Mouse (Mus musculus) spleen, adult 12 weeks (tissue): ENCODE data around the gene Rexo5.

ENCODE experiments used
- DNase-seq: peaks from one replicate; pipeline ENCODE4 v3.0.0; 2022; ENCODE audit warnings: low spot score

Rexo5 gene

DNA sequence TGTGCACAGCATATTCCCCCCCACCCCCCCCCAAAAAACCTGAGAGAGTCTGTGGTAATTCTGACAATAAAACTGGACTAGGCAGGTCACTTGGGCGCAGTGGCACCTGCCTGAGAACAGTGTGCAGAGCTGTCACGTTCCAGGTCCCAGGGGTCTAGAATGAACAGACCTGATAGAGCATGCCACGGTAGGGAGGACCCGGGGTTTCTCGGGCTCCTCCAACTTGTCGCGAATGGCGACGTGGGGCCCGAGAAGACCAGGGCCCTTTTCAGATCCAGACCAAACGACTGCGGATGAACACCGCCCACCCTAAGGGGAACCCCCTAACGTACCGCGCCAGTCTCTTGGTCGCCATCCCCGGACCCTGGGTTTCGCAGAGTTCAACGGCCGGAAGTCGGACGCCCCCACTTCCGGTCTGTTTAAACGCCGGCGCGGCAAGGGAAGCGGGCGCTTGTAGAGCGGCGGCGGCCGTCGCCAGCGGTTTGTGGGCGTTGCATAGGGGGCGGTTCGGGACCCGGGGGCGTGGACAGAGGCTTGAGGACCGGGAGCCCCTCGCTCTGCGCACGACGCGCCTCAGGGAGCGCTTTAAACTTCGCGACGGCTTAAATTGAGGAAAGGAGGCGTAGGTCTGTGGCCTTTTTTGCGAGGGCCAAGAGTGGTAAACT, at the start of gene Rexo5, which contains the start of gene Eri2:
Rexo5 (plus strand) TSS at position 421 of the 665 bp plus-strand sequence.
Eri2 (minus strand) TSS at position 473 of the 665 bp plus-strand sequence.
- peak; percentile 77 for DNase-seq

DNA sequence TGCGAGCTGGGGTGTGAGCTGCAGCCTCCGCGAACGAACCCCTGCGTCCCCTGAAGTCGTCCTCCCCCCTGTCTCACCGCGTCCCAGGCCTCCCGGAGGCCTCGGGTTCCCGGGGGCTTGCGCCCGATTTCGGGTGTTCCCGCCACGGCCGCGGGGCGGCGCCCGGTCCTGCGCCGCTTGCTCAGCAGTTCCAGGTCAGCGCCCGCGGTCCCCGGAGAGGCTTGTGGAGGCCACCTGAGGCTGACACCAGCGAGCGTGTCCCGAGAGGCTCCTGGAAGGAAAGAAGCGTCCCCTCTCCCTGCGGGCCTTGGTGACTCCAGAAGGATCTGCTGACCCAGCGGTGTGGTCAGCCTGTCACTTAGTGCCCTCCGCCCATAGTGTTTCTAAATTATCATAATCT, 49.5 kb upstream of the Rexo5 start:
- no peak for DNase-seq

DNA sequence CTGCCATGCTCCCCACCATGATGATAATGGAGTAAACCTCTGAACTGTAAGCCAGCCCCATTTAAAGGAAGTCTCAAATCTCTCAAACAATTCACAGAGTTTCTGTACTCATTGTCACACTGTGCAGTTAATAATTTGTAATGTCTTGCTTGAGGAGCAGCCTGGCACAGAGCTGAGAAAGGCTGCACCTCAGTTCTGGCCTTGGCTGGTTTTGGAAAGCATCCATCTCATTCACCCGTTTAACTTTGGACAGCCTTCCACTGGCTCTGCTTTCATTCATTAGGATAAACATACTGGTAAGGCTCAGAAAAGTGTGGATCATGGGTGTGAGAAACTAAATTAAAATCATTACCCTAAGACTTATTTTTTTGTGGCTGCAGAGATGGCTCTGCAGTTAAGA, 47.9 kb upstream of the Rexo5 start:
- no peak for DNase-seq

DNA sequence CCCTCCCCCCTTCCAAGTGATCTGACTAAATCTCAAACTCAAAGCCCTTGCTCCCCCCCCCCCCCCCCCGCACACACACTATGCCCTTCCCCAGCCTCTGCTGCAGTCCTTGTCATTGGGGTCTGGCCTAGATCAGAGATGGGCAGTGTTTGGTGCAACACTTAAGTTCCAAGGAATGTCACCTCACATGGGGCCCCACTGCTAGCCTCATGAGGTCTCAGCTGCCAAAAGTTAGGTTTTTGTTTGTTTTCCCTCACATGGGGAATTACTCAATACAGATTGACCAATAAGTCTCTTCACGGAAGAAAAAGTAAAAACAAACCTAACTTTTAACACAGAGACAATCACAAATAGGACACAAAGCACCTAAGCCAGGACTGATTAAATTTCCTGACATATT, 45.0 kb upstream of the Rexo5 start:
- DNase-seq, result no peak

DNA sequence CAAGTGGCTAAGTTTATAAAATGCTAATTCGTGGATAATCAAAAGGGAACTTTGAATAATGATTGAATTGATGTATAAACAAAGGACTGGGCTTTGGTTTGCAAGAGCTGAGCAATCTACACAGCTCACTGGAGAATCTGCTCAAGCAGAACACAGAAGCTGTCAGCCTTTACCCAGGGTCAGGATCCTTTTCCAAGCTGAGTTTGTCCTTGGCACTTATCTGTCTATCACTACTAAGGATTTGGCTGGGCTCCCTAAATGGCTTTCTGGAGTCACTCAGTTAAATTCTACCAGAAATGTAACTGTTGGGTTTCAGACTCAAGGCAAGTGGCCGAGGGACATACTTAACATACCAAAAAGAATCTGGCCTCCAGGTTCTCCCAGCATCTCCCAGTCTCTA, 43.9 kb upstream of the Rexo5 start:
- no peak for DNase-seq

DNA sequence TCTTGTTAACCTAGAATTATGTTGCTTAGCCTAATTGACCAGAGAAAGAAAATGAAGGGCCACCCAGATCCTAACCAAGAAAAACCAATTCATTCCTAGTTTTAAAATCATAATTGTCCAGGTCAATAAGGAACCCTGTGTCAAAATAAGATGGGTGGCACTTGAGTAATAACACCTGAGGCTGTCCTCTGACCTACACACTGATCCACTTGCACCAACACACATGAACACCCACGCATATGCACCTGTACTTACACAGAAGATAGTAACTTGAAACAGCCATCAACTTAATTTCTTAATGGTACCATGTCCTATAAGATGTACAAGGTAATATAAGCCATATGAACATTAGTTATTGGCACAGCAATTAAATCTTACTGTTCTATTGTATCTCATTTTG, 40.1 kb upstream of the Rexo5 start:
- DNase-seq, result no peak

DNA sequence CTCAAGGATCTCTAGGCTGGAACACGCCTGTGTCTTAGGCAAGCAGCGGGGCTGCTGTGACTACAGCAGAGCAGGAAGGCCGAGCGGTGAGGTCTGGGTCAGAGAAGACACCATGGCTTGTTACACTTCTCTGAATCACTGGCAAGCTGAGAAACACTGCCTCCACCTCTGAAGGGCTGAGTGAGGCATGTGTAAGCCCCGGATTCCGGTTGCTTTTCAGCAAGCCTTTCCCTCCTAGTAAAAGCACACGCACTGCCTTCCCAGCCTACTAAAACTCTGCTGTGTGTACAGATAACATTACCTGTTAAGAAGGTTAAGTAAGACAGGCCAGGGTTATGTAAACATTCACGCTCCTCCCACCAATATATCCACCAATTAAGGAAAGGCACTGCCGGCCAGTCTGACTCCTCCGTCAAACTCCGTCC, 33.3 kb upstream of the Rexo5 start, which contains the start of gene Acsm3:
Acsm3 (plus strand) TSS at position 397 of the 425 bp plus-strand sequence.
- DNase-seq, result no peak

DNA sequence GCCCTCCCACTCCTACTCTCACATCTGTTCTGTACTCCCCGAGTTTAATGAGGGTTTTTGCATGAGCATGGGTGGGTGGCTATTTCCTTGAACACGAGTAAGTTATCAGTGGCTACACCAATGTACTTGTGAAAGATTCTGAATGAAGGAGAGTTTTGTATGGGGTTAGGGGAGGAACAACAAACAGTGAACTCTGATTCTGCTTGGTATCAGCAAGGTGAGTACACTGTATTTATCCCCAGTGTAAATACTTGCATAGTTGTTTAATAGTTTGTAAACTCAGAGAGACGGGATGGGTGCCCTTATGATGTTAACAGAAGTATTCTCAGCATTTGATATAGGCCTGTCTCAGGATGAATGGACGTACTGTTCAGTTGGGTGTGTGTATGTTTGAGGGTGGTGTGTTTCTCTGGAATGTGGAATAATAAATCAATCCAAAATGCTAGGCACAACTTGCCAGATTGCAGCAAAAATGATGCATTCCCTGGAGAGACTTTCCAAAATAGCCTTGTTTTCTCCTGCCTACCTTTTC, 31.6 kb upstream of the Rexo5 start:
- DNase-seq, result no peak

DNA sequence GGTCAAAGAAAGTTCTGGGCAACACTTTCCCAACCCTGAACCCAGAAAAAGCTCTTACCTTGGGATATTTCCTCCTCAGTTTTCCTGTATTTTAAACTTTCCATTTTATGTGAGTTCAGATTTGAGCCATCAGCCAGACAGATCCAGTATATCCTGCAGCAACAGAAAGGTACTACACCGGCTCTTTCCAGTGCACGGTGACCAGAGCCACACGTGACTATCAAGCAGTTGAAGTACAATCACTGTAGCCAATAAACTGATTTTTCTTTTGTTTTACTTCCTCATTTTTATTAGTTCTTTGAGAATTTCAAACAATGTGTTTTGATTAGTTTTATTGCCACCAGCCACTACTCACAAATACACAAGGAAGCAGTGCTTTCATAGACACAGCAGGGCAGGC, 29.4 kb upstream of the Rexo5 start:
- no peak for DNase-seq

DNA sequence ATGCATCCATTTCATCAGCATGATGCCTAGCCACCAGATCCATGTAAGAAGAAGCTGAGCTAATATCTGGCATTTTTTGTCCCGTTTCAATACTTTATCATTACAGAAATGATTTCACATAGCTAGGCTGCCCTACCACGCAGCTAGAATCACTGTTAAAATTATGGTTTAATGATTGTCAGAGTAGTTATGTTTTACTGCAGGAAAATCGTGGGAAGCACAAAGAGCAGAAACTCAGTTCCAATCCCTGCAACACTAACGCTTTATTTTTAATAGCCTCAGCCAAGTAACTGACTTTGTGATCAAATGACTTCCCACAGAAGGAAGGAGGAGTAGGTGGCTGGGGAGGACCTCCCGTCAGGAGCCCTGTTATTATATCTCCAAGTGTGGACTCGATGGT, 26.8 kb upstream of the Rexo5 start:
- DNase-seq, result no peak

DNA sequence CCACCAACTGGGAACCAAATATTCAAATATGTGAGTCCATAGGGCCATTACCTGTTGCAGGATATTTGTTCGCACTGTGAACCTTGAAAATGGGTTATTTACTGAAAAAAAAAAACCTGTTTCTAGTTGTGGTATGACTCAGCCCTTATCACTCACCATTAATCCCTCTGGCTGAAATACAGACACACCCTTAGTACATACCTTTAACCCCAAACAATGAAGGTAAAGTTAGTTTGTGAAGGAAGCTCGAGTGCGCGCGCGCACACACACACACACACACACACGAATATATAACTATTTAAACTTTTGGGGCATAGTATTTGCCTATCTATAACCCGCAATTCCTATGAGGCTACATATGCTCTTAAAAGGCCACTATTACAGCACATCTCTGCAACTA, 23.9 kb upstream of the Rexo5 start:
- DNase-seq, result no peak

DNA sequence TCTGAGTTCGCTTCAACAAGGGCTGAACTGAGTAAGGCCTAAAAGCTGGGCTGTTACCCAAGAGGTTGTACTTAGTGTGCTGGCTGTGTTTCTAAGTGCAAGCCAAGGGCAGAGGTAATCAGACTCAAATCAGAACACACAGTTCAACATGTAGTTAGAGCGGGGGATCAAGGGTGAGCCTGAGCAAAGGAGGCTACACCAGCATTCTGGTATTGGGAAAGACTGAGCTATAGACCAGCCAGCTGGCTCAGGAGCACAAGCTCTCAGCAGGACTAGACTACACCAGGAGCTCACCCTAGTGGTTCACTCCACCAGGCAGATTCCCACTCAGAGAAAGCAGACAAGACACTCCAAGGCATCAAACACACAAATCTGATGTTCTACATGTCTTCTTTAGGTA, 10.4 kb upstream of the Rexo5 start:
- no peak for DNase-seq

DNA sequence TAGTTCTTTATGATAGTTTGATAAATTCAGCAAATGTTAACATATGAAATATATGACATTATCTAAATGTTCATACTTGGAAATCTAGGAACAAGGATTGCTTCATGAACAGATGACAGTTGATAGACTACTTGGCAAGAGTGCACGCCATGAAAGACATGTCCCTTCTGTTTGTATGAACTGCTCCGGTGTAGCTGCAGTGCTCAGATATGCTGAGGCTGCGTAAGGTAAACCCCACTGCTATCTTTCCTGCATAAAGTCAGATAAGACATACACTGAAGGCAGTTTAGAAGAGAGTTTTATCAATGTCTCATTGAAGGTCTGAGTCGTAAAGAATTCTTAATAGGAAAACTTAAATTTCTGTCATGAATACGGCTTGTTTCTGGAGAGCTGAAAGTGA, 8.9 kb upstream of the Rexo5 start:
- no peak for DNase-seq

DNA sequence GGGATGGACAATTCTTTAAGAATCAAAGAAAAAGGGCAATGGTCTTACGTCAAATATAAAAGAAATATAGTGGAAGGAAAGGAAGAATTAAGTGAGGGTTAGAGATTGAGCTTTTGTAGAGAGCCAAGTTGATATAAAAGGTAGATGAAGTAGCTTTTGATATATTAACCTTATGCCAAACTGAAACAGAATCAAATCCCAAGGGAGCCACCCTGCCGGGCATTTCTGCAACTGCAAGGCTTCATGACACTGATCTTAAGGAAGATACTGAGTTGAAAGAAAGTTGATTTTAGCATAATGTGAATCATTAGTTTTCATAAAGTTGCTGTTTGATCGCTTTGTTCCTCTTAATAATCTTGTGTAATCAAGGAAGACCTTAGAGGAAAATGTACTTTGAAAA, 4.8 kb upstream of the Rexo5 start:
- no peak for DNase-seq

DNA sequence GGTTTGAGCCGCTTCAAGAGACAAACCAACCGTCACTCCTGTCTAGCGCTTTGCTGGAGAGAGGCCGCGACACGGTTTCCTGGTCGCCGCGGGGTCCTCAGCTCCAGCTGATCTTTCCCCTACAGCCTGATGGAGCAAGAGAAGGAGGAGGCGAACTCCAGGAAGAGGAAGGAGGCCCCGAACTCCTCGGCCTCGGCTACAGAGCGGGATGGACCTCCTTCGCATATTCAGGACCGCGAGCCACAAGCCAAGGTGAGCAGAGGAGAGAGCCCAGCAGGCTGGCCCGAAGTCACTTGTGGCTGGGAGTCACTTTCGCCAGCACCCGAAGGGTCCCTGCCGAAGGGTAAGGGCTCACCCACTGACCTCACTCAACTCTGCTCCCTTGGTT, 439 bp downstream of the Rexo5 start:
- DNase-seq, result peak; percentile 10

DNA sequence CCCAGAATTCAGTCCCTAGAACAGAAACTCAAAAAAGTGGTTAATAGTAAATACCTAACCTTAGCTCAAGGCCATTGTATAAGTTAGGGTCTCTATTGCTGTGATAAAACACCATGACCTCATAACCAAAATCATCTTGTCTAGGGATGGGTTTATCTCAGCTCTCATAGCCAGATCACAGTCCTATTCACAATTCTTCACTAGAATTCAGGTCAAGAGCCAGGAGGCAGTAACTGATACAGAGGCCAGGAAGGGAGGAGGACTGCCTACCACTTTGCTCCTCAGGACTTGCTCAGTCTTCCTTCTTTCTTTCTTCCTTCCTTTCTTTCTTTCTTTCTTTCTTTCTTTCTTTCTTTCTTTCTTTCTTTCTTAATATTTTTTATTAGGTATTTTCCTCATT, 1.5 kb downstream of the Rexo5 start:
- DNase-seq, result no peak

DNA sequence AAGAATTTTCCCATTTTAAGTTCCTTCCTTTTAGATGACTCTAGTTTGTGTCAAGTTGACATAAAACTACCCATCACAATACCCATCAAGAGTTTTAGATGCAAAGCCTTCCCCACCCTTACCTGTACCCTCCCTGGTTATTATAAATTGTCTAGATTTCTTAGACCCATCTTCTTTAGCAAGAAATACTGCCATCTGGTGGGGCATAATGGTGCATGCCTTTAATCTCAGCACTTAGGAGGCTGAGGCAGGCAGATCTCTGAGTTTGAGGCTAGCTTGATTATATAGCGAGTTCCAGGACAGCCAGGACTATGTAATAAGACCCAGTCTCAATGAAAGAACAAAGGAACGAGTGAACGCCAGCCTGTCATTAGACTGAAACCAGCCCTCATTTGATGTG, 6.7 kb downstream of the Rexo5 start:
- DNase-seq, result no peak

DNA sequence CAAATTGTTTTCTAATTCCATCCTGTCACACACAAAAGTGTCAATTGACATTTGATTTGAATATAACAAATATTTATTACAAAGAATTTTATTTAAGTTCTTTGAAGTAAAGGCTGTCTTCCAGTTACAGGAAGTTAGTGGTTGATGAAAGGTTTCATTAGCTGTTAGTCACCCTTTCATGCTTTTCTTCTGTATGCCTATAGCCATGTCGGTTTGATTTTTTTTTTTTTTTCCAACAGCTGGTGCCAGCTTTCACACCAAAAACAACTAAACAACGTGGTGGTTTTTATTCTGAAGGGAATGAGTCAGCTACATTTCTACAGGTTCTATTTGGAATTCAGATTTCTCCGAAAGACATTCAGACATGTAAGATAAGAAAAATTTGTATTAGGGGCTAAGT, 7.2 kb downstream of the Rexo5 start:
- no peak for DNase-seq

DNA sequence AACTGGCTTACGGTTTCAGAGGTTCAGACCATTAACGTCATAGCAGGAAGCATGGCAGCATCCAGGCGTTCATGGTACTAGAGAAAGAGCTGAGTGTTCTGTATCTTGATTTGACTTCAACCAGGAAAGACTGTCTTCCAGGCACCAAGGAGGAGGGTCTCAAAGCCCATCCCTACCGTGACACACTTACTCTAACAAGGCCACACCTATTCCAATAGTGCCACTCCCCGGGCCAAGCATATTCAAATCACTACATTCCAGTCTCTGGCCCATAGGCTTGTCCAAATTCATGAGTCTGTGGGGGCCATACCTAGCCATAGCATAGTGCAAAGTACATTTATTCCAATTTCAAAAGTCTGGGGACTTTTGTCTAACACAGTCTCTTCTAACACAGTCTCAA, 13.6 kb downstream of the Rexo5 start:
- DNase-seq, result no peak

DNA sequence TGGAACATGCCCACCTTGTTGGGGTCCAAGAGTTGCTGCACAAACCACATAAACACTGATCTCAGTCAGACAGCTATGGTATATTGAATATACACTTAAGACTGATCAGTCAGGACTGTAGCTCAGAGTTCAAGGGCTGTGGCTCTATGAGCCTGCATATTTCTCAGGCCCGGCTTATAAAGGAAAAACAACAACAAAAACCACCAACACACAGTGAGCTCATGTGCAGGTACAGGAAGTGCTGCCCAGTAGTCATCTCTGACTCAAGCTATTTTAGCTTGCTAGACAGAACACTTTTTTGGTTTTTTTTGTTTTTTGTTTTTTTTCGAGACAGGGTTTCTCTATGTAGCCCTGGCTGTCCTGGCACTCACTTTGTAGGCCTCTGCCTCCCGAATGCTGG, 14.9 kb downstream of the Rexo5 start:
- no peak for DNase-seq

DNA sequence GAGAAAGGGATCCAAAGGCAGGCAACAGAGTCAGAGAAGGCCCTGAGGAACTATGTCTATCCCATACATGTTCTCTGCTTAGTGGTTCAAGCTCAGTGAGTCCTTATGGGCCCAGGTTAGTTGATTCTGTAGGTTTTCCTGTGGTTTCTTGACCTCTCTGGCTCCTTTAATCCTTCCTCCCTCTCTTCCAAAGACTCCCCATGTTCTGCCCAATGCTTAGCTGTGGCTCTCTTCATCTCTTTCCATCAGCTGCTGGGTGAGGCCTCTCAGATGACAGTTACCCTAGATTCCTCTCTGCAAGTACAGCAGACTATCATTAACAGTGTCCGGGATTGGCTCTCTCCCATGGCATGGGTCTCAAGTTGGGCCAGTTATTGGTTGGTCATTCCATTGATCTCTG, 41.6 kb downstream of the Rexo5 start:
- DNase-seq, result no peak

DNA sequence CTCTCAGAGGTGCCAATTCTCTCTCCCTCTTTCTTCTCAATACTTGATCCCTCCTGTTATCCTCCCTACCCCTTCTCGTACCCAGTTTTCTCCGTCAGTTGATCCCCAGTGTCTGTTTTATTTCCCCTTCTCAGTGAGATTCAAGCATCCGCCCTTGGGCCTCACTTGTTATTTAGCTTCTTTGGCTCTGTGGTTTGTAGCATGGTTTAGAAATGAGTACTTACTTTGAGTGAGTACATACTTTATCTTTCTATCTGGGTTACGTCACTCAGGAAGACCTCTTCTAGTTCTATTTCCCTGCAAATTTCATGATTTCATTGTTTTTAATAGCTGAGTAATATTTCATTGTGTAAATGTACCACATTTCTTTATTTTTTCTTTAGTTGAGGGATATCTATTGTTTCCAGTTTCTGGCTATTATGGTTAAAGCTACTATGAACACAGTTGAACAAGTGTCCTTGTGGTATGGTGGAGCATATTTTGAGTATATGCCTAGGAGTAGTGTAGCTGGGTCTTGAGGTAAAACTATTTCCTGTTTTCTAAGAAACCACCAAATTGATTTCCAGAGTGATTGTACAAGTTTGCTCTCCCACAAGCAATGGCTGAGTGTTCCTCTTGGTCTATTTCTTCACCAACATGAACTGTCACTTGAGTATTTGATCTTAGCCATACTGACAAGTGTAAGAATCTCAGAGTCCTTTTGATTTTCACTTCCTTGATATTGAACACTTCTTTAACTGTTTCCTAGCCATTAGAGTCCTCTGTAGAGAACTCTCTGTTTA, 42.4 kb downstream of the Rexo5 start:
- DNase-seq, result no peak

DNA sequence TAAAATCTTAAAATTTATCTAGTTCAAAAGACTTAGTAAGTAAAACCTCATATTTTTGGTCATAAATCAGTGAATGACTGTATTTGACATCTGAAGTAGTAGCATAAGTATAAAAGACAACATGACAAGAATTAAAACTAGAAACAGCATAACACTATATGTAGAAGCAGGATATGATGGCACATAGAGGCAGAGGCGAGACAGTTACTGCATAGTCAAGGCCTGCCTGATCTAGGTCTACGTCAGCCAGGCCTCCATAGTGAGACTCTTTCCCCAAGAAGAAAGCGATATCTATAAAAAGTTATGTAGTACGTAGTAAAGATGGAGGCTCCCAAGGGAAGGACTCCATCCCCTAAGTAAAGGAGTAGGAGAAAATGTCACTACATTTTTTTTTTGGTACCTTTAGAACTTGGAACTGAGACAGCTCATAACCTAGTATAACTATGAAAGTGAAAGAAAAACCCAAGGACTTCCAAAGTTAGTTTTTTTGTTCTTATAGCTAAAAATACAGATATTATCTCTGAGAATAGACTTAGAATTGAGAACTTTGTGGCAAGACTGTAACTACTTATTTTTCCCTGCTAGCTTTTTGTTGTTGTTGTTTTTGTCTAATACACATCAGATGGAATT, 48.1 kb downstream of the Rexo5 start:
- no peak for DNase-seq
